Mouse (Mus musculus): ENCODE measurements around the gene Rspo1.

DNA sequence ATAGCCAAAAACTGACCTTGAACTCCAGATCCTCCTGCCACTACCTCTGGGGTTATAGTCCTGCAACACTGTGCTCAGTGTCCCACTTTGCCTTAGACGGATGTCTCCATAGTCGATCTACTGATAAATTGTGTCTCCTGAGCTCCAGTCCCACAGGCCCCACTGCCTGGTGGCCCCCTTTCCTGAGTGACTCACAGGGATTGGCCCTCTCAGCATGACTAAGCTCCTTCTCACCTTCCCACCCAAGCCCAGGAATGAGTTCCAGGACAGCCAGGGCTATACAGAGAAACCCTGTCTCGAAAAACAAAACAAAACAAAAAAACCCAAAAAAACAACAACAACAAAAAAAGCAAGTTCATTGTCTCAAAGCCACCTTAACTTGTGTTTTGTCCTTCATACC lies 13.3 kb downstream of the Rspo1 start:
- TF ChIP-seq KAT2A (IDR thresholded peaks at IDR 0.05; ENCODE audit: insufficient replicate concordance, low read length) = no peak
- no peak for TF ChIP-seq POLR2AphosphoS2 (IDR thresholded peaks at IDR 0.05; ENCODE audit: low read depth, low read length)
- no peak for TF ChIP-seq ZNF384 (IDR thresholded peaks at IDR 0.05; ENCODE audit: low read depth, low read length)
- no peak for TF ChIP-seq BHLHE40 (IDR thresholded peaks at IDR 0.05; ENCODE audit: low read depth, low read length)
- TF ChIP-seq MXI1 (IDR thresholded peaks at IDR 0.05; ENCODE audit: low read depth, low read length) = no peak
- TF ChIP-seq RAD21 (IDR thresholded peaks at IDR 0.05; ENCODE audit: low read depth, low read length) = no peak

Data from CH12.LX (cell line).